Mouse (Mus musculus) limb, embryonic 14.5 days (tissue): ENCODE data around the gene Sec24a. TPM values are rescaled to one million over a fixed set of nuclear protein-coding genes. Genes with fewer than 3 reads are reported as not detected.

Experiments used
- ATAC-seq: fragments of 200-750 bp; cut with Nextera tagmentation; 2 replicates; pipeline ENCODE4 v1.8.0; 2017; ENCODE audit warnings: low read depth, moderate number of reproducible peaks, moderate TSS enrichment; ENCODE audit not compliant: low FRiP score
- DNase-seq: peaks from one replicate; pipeline ENCODE4 v3.0.0-alpha.2; 2015; ENCODE audit warnings: low spot score
- H3K27ac ChIP-seq: fragments of 300-500 bp; sonication (generic); replicated peaks from 2 replicates; pipeline ENCODE4 v1.5.1; 2014; ENCODE audit warnings: low read depth, mild to moderate bottlenecking, low read length, moderate library complexity, mixed read lengths
- H3K27me3 ChIP-seq: fragments of 300-500 bp; sonication (generic); 2 replicates; pipeline ENCODE4 v1.6.1; 2014; ENCODE audit warnings: low read length, mixed read lengths; ENCODE audit not compliant: control insufficient read depth, insufficient read depth
- H3K36me3 ChIP-seq: fragments of 300-500 bp; sonication (generic); 2 replicates; pipeline ENCODE4 v1.6.1; 2014; ENCODE audit warnings: mild to moderate bottlenecking, low read length, moderate library complexity, mixed read lengths; ENCODE audit not compliant: control insufficient read depth, insufficient read depth
- H3K4me1 ChIP-seq: fragments of 300-500 bp; sonication (generic); 2 replicates; pipeline ENCODE4 v1.6.1; 2014; ENCODE audit warnings: antibody characterized with exemption, low read length, mixed read lengths; ENCODE audit not compliant: control insufficient read depth, insufficient read depth
- H3K4me2 ChIP-seq: fragments of 300-500 bp; sonication (generic); replicated peaks from 2 replicates; pipeline ENCODE4 v1.6.1; 2014; ENCODE audit warnings: low read depth, mild to moderate bottlenecking, low read length, moderate library complexity; ENCODE audit not compliant: severe bottlenecking
- H3K4me3 ChIP-seq: fragments of 300-500 bp; sonication (generic); replicated peaks from 2 replicates; pipeline ENCODE4 v1.5.1; 2014; ENCODE audit warnings: low read length
- H3K9ac ChIP-seq: fragments of 300-500 bp; sonication (generic); 2 replicates; pipeline ENCODE4 v1.6.1; 2014; ENCODE audit warnings: mild to moderate bottlenecking, low read depth, low read length, moderate library complexity; ENCODE audit not compliant: severe bottlenecking
- H3K9me3 ChIP-seq: fragments of 300-500 bp; sonication (generic); 2 replicates; pipeline ENCODE4 v1.6.1; 2016; ENCODE audit warnings: low read length; ENCODE audit not compliant: control insufficient read depth
- POLR2A ChIP-seq: fragments of 200-500 bp; IDR thresholded peaks from 2 replicates; pipeline ENCODE4 v1.8.0; 2012; ENCODE audit warnings: inconsistent platforms, mild to moderate bottlenecking, moderate library complexity, borderline replicate concordance; ENCODE audit not compliant: insufficient read depth, insufficient read length; ENCODE audit errors: extremely low read depth
- WGBS: fragments of 180-500 bp; shearing (Covaris S2); extraction: QIAGEN DNeasy Blood & Tissue Kit; methylation state at CpG from one replicate; pipeline ENCODE4 v1.1.7; 2014; 5-methylcytosine and 5-hydroxymethylcytosine counted together
- polyA plus RNA-seq, 2 experiments: library from polyadenylated mRNA; depleted of rRNA in 1 of 2; stranded (reverse) in 1 of 2; unstranded in 1 of 2; fragments of >200 nt; fragmentation: Nextera tagmentation in 1 of 2; extraction: Ambion mirVana in 1 of 2; gene quantifications; 2 replicates each; pipeline versions ENCODE4 v1.2.1 to v1.2.3; 2012 to 2014

Sec24a gene
- polyA plus RNA-seq (2012; rRNA removed) (15.2 and 19.4 TPM in 2 replicates), polyA plus RNA-seq (2014; fragmentation: Nextera tagmentation; extraction: Ambion mirVana) (18.0 and 18.5 TPM in 2 replicates)

DNA sequence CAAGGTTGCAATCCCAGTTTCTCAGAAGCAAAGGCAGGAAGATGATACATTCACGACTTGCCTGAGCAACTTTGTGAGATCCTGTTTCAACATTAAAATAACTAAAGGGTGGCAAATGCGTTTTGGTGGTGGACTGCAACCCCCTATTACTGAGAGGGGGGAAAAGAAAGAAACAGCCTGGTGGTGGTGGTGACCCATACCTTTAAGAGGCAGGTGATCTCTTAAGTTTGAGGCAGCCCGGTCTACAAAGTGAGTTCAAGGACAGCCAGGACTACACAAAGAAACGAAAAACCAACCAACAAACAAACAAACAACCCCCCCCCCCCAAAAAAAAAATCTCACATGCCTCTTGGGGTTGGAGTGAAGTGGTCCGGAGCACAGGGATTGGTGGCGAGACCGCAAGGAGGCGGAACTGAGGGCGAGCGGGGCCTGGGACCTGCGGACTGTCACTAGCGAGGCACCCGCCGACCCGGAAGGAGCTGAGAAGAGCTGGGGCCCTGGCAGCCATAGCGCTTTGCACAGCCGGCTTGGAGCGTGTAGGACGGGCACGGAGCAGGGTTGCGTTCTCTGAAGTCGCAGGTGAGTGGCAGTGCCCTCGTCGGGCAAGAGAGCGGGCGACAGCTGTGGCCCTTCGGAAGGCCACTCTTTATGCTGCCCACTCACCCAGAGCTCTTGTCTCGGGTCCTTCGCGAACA is at the start of gene Sec24a, which contains the start of gene Sar1b:
TSS of gene Sec24a (minus strand) at position 422 of the 695 bp plus-strand sequence.
TSS of gene Sar1b (plus strand) at position 475 of the 695 bp plus-strand sequence.
- DNase-seq: peak; percentile 81
- peak within 1 kb of the TSS; percentile 73 for H3K4me2 ChIP-seq
- no peaks in the 10 kb centered on the region for H3K36me3 ChIP-seq
- peaks cover 11% of the 10 kb centered on the region for H3K4me1 ChIP-seq
- H3K4me3 ChIP-seq: peak within 1 kb of the TSS; percentile 66
- peak; percentile 97 for ATAC-seq
- H3K27ac ChIP-seq: no peak within 1 kb of the TSS
- H3K27me3 ChIP-seq: no peaks in the 10 kb centered on the region
- H3K9me3 ChIP-seq: no peaks in the 10 kb centered on the region
- WGBS: 2% methylated on average over 28 of the region's 30 CpGs
- H3K9ac ChIP-seq: peak within 1 kb of the TSS; percentile 80
- 0 out of 2 replicates have a peak, but pooled peaks have one; percentile 56 for TF ChIP-seq POLR2A

DNA sequence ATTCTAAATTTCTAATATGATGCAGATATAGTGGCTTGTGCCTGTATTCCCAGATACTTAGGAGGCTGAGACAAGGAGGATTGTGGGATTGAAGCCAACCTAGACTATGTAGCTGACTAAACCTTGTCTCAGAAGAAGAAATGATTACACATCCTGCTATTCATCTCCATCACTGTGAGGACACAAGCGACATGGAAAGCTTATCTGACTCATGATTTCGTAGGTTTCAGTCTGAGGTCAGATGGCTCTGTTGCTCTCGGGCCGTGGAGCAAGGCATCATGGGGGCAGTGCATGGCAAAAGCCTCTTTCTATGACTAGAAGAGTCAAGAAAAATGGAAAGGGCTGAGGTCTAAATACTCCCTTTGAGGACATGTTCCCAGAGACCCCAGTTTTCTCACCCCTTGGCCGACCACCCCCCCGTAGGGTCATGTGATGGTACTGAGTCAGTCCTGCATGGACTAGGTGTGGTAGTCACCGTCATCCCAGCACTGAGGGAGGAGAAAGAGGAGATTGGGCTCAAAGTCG is 48.6 kb upstream of the Sec24a start:
- Histone ChIP-seq H3K4me1 (0 out of 2 replicates have a peak, but pooled peaks cover 2% of the 10 kb centered on the region), H3K4me2 (no peak overlapping the region), H3K9me3 (no peaks in the 10 kb centered on the region), H3K4me3 (no peak overlapping the region), H3K9ac (no peak overlapping the region), H3K27ac (no peak overlapping the region), H3K36me3 (peaks cover 26% of the 10 kb centered on the region), H3K27me3 (no peaks in the 10 kb centered on the region)
- WGBS: 92% methylated on average over 8 of the region's 8 CpGs
- no peak for DNase-seq
- ATAC-seq: no peak
- TF ChIP-seq POLR2A: no peak

DNA sequence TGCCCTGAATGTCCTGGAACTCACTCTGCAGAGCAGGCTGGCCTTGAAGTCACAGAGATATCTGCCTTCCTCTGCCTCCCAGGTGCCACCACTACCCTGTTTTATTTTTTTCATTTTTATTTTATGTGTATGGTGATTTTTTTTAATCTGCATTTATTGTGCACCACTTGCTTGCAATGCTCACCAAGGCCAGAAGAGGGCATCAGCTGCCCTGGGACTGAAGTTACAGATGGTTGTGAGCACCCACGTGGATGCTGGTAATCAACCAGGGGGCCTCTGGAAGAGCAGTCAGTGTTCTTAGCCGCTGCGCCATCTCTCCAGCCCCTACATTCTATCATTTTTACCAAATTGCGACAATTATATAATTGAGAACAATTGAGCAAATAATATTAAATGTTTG is 47.8 kb upstream of the Sec24a start:
- Histone ChIP-seq H3K36me3 (peaks cover 18% of the 10 kb centered on the region), H3K9me3 (no peaks in the 10 kb centered on the region), H3K4me1 (0 out of 2 replicates have a peak, but pooled peaks cover 2% of the 10 kb centered on the region), H3K4me3 (no peak overlapping the region), H3K27ac (no peak overlapping the region), H3K4me2 (no peak overlapping the region), H3K9ac (no peak overlapping the region), H3K27me3 (no peaks in the 10 kb centered on the region)
- ATAC-seq: no peak
- TF ChIP-seq POLR2A: no peak
- DNase-seq: no peak
- WGBS: 85% methylated on average over 4 of the region's 4 CpGs

DNA sequence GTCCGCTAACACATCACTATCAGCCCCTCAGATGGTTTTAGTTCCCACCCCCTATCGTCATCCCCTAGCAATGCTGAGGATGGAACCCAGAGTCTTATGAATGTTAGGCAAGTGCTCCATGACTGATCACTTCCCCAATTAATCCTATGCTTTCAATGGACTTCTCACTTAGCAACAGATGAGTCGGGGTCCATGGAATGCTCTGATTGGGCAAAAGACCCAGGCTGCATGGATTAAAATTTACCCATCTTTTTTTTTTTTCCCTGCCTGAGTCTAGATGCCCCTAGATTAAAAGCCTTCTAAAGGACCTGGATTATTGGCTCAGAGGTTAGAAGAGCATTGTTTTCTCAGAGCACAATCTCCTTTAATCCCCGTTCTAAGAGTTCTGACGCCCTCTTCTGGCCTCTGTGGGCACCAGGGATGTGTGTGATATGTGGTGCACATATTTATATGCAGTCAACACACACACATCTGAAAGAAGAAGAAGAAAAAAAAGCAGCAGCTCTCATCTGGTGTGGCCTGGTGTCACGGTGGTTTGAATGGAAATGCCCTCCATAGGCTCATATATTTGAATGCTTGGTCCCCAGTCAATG is 46.3 kb upstream of the Sec24a start:
- Histone ChIP-seq H3K4me2 (no peak overlapping the region), H3K4me1 (0 out of 2 replicates have a peak, but pooled peaks cover 2% of the 10 kb centered on the region), H3K9ac (no peak overlapping the region), H3K36me3 (peaks cover 3% of the 10 kb centered on the region), H3K27ac (no peak overlapping the region), H3K4me3 (no peak overlapping the region), H3K27me3 (no peaks in the 10 kb centered on the region), H3K9me3 (no peaks in the 10 kb centered on the region)
- DNase-seq: peak; percentile 23
- WGBS: 63% methylated on average over 6 of the region's 6 CpGs
- no peak for ATAC-seq
- TF ChIP-seq POLR2A: no peak

DNA sequence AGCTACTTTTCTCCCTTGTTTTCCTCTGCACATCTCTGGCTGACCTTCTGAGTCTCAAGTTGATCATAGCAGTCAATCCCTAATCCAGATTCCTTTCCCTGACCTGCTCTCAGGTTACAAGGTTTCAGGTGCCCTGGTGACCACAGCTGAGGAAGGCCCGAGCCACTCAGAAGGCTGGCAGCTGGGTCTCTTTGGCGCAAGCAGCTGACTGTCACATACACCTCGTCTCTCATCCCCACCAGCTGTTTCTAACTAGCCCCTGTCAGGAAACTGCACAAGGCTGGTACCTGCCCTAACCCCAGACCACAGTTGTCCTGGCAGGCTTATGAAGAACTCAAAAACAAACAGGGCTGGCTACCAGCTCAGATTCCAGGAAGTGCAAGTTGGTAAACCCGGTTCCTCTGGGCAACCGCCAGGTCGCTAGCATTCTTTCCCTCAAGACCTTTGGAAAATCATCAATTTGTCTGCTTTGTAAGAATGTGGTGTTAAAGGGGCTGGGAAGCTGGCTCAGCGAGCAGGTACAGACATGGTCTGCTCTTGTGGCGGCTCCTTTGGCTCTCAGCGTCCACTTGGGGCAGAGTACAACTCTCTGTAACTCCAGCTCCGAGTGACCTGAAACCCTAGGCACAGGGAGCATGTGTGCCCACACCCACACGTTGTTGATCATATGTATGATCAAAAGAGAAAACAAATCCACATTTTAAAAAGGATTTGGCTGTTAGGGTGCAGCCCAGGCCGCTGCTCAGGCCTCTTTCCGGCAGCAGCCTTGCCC is 43.9 kb upstream of the Sec24a start:
- Histone ChIP-seq H3K36me3 (no peaks in the 10 kb centered on the region), H3K9ac (no peak overlapping the region), H3K9me3 (no peaks in the 10 kb centered on the region), H3K4me2 (no peak overlapping the region), H3K4me3 (no peak overlapping the region), H3K27me3 (no peaks in the 10 kb centered on the region), H3K27ac (no peak overlapping the region), H3K4me1 (0 out of 2 replicates have a peak, but pooled peaks cover 2% of the 10 kb centered on the region)
- ATAC-seq (no peak), DNase-seq (no peak)
- 35% methylated on average over 13 of the region's 13 CpGs for WGBS
- no peak for TF ChIP-seq POLR2A
